Mouse (Mus musculus) heart, adult 9 months (tissue): Measurements from ENCODE around the gene BC100530.
"Not testable (repeated sequence)": the region's sequence is repeated elsewhere in the genome, so short reads cannot be mapped to it uniquely, and the experiment has no call there.

Source experiments
- DNase-seq, 2 experiments: peaks; one replicate each; pipeline ENCODE4 v3.0.0; 2022; ENCODE audit warnings: low spot score in 2 of 2

BC100530 gene

DNA sequence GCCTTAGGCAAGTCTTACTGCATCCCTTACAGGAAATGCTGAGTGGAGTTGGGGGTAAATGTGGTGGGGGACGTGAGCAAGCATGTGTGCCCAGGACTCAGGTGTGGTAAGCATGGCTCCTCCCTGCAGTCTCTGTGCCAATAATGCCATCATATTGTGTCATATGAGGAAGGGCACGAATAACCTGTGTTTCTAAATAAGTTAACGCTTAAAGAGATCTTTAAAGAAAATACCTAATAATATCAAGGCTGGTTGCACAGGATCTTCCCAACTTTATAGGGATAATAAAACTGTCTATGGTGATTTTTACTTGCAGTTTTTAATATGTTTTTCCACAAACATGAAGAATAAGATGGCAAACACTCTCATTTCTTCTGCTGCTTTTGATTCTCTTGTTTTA lies at the start of gene BC100530:
BC100530 (minus strand) TSS at position 101 of the 400 bp plus-strand sequence.
- not testable (repeated sequence) for DNase-seq

- no peak for DNase-seq
Measured at GRCm38 (mm10) chr16:36408357-36408756, 40.8 kb upstream of the BC100530 start, which contains the start of gene Stfa2. Gene Stfa2 (minus strand): TSS chr16:36408457.

DNA sequence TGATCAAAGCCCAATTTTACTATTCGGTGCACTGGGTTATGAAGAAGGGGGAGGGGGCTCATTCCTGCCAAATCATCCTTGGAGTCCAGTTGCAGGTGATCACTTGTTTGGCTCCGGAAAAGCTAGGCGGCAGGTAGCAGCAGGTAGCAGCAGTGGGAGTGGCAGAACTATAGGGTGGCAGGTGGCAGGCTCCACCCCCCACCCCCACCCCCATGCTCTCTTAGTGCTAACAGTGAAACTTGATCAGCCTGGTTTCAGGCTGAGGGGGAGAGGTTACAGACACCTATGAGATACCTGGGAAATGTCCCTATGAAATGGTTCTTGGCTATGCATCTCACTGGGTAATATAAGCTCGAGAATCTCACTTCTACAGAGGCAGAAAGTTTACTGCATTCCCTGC lies 21.5 kb upstream of the BC100530 start:
- no peak for DNase-seq

GRCm38 (mm10) chr16:36337171-36337570 lies 30.4 kb downstream of the BC100530 start:
- DNase-seq, result no peak

DNA sequence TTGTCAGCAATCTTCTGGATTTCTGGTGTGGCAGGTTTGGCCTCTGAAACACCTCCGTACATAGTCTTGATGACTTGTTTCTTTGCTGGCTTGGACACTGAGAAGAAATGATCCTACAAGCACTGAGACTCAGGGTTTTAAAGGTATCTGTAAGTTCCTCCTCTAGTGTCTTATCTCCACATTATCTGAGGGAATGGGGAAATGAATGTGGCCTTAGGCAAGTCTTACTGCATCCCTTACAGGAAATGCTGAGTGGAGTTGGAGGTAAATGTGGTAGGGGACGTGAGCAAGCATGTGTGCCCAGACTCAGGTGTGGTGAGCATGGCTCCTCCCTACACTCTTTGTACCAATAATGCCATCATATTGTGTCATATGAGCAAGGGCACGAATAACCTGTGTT lies 33.3 kb downstream of the BC100530 start, which contains the start of gene BC117090:
BC117090 (minus strand) TSS at position 101 of the 400 bp plus-strand sequence.
- DNase-seq, result no peak

DNA sequence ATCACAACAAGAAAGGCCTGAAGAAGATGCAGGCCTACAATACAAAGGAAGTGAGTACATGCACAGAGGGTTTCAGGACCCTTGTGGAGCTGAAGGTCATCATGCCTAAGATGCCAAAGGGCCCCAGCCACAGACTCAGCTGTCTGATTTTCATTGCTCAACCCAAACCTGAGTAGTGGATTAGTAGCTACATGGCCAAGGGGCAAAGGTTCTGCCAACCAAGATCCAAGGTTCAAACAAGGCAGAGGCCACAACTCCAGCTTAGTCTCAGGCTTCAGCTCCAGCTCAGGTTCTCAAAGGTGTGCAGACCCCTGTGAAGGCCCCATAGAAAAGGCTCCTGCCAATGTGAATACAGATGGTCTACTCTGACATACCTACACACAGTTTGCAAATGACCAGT lies 48.3 kb downstream of the BC100530 start:
- no peak for DNase-seq

DNA sequence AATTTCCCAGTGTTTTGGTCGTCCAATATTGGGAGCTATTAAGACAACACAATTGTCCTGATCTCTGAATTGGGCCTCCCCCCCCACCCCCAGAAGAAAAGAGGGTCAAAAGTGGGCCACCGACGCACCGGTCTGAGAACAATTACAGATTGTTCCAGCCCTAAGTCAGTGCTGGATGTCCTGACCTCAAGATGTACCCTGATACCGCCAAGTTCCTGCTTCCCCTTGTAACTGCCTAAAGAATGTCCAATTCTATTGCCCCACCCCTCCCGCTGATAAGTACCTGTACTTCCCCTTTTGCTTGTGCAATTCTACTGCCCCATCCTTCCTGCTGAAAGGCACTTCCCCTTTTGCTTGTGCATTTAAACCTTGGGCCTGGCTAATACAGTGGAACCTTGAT lies 51.4 kb downstream of the BC100530 start:
- DNase-seq, result not testable (repeated sequence)
